Mouse (Mus musculus): ENCODE data around the gene Madcam1. TPM values are rescaled to one million over a fixed set of nuclear protein-coding genes. Genes with fewer than 3 reads are reported as not detected.

The Madcam1 gene
- total and polyA plus RNA-seq, 3 experiments = 61.9 to 171 (median 110) TPM

DNA sequence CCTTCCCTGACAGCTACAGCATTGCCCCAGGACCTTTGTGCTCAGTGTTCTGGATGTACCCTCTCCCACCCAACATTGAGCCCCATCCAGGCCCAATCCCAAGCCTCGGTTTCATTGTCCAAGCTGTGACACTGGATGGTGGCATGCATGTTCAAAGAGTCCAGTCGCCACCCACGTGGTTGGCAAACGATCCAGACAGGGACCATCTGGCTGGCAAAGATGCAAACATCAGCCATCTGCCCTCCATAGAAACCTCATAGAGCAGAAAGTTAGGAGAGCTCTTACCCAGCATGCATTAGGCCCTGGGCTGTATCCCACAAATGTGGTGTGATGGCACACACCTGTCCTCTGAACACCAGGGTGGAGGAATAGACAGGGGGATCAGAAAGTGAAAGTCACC lies 32.9 kb upstream of the Madcam1 start:
- H3K4me1 ChIP-seq (ENCODE audit: control insufficient read depth in 1 of 2, insufficient read depth in 2 of 2) = 0 out of 4 replicates have a peak, but pooled peaks cover 0 to 2% of the 10 kb centered on the region in 2 experiments
- no peaks in the 10 kb centered on the region for H3K36me3 ChIP-seq (replicated peaks in 1 of 2; ENCODE audit: control insufficient read depth in 1 of 2, insufficient read depth in 1 of 2, low read length in 1 of 2)
- H3K4me3 ChIP-seq (replicated peaks in 1 of 3; ENCODE audit: low read depth in 2 of 3, low read length in 2 of 3, poor library complexity in 1 of 3) = no peak overlapping the region
- in situ Hi-C loops (cut with MboI; ENCODE audit: low pct_ligation_motif_present, low pct_unique_long_range_greater_than_20kb, low sequenced_read_pairs) = no loop called here
- TF ChIP-seq RCOR1 (conservative IDR thresholded peaks at IDR 0.05; ENCODE audit: low read depth, low read length) (no peak), PAX5 (IDR thresholded peaks at IDR 0.05; ENCODE audit: low read length) (no peak), MAX (IDR thresholded peaks at IDR 0.05; ENCODE audit: low read length) (no peak), MEF2A (IDR thresholded peaks at IDR 0.05; ENCODE audit: borderline replicate concordance, low read depth, low read length) (no peak), ZKSCAN1 (IDR thresholded peaks at IDR 0.05; ENCODE audit: borderline replicate concordance, low read depth, low read length) (no peak), CHD2 (IDR thresholded peaks at IDR 0.05; ENCODE audit: low read length) (no peak), TCF12 (IDR thresholded peaks at IDR 0.05; ENCODE audit: low read depth, low read length) (no peak), USF1 (IDR thresholded peaks at IDR 0.05; ENCODE audit: low read depth, low read length) (no peak), ELF1 (IDR thresholded peaks at IDR 0.05; ENCODE audit: low read depth, low read length) (no peak), MAZ (IDR thresholded peaks at IDR 0.05; ENCODE audit: low read depth, low read length) (no peak), BHLHE40 (IDR thresholded peaks at IDR 0.05; ENCODE audit: low read depth, low read length) (no peak), UBTF (IDR thresholded peaks at IDR 0.05; ENCODE audit: low read depth, low read length) (no peak), CHD1 (IDR thresholded peaks at IDR 0.05; ENCODE audit: low read depth, low read length) (no peak), CTCF (conservative IDR thresholded peaks at IDR 0.05 in 1 of 2, IDR thresholded peaks at IDR 0.05 in 1 of 2; ENCODE audit: low read depth in 2 of 2, low read length in 2 of 2) (no peak), TBP (conservative IDR thresholded peaks at IDR 0.05; ENCODE audit: low read depth, low read length) (no peak)
- no peak overlapping the region for H3K27ac ChIP-seq (ENCODE audit: insufficient read depth, low read depth)
- H3K27me3 ChIP-seq (replicated peaks) = peaks cover 92% of the 10 kb centered on the region
- H3K9me3 ChIP-seq (replicated peaks; ENCODE audit: low read length) = peaks cover 5% of the 10 kb centered on the region
- dilution Hi-C loops (cut with MboI; ENCODE audit: extremely low pct_ligation_motif_present, extremely low pct_unique_long_range_greater_than_20kb, low sequenced_read_pairs) = no loop called here
- no peak overlapping the region for H3K4me2 ChIP-seq (ENCODE audit: insufficient read depth, low read depth, poor library complexity, severe bottlenecking)
- no peak overlapping the region for H3K9ac ChIP-seq (ENCODE audit: insufficient read depth, low read depth)
- no peaks in the 10 kb centered on the region for H3K79me2 ChIP-seq (replicated peaks; ENCODE audit: control insufficient read depth, extremely low read depth, insufficient read depth, poor library complexity, severe bottlenecking)
- no peak for DNase-seq (ENCODE audit: extremely low read depth)

DNA sequence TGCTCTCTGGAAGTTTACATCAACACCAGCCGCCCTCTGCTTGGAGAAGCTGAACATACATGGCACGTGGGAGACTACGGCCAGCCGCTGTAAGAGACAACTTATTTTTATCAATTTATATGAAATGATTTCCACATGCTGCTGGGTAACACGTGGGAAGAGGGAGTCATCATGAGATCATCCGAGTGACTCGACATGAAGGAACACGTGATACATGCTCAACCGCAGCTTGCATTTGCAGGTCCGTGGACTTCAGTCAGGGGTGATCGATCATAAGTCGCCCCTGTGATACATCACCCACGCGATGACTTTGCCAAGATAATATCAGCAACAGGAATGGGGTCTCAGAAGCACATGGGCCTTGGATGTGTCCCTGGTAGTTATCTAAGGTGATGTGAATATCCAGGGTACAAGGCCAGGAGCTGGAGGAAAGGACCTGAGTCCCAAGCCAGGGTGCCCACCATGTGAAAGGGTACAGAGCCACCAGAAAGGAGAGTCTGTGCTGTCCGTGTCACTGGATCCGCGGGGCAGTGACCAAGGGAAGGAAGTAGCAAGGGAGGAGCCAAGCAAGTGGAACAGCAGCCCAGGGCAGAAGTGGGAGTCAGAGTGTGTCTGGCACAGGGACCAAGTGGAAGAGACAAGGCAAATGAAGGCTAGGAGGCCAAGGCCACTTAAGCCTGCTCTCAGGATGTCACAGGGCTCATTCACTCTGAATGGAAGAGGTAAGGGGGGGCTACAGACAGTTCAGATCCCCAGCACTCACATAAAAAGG lies 31.2 kb upstream of the Madcam1 start:
- Histone ChIP-seq H3K36me3 (replicated peaks in 1 of 2; ENCODE audit: control insufficient read depth in 1 of 2, insufficient read depth in 1 of 2, low read length in 1 of 2) (no peaks in the 10 kb centered on the region), H3K4me2 (ENCODE audit: insufficient read depth, low read depth, poor library complexity, severe bottlenecking) (no peak overlapping the region), H3K4me1 (ENCODE audit: control insufficient read depth in 1 of 2, insufficient read depth in 2 of 2) (0 out of 4 replicates have a peak, but pooled peaks cover 0 to 2% of the 10 kb centered on the region in 2 experiments), H3K4me3 (replicated peaks in 1 of 3; ENCODE audit: low read depth in 2 of 3, low read length in 2 of 3, poor library complexity in 1 of 3) (no peak overlapping the region), H3K79me2 (replicated peaks; ENCODE audit: control insufficient read depth, extremely low read depth, insufficient read depth, poor library complexity, severe bottlenecking) (no peaks in the 10 kb centered on the region), H3K27me3 (replicated peaks) (peaks cover 82% of the 10 kb centered on the region), H3K9ac (ENCODE audit: insufficient read depth, low read depth) (no peak overlapping the region), H3K9me3 (replicated peaks; ENCODE audit: low read length) (peaks cover 5% of the 10 kb centered on the region), H3K27ac (ENCODE audit: insufficient read depth, low read depth) (no peak overlapping the region)
- TF ChIP-seq MAX (IDR thresholded peaks at IDR 0.05; ENCODE audit: low read length) (0 out of 2 replicates have a peak, but pooled peaks have one; percentile 21), POLR2AphosphoS2 (IDR thresholded peaks at IDR 0.05; ENCODE audit: low read depth, low read length) (no peak), USF1 (IDR thresholded peaks at IDR 0.05; ENCODE audit: low read depth, low read length) (no peak), ZKSCAN1 (IDR thresholded peaks at IDR 0.05; ENCODE audit: borderline replicate concordance, low read depth, low read length) (no peak)
- dilution Hi-C loops (cut with MboI; ENCODE audit: extremely low pct_ligation_motif_present, extremely low pct_unique_long_range_greater_than_20kb, low sequenced_read_pairs) = no loop called here
- no peak for DNase-seq (ENCODE audit: extremely low read depth)
- in situ Hi-C loops (cut with MboI; ENCODE audit: low pct_ligation_motif_present, low pct_unique_long_range_greater_than_20kb, low sequenced_read_pairs) = no loop called here
